Comparison of ENCODE assay signal across 1 mouse cellular context in the genomic region with DNA sequence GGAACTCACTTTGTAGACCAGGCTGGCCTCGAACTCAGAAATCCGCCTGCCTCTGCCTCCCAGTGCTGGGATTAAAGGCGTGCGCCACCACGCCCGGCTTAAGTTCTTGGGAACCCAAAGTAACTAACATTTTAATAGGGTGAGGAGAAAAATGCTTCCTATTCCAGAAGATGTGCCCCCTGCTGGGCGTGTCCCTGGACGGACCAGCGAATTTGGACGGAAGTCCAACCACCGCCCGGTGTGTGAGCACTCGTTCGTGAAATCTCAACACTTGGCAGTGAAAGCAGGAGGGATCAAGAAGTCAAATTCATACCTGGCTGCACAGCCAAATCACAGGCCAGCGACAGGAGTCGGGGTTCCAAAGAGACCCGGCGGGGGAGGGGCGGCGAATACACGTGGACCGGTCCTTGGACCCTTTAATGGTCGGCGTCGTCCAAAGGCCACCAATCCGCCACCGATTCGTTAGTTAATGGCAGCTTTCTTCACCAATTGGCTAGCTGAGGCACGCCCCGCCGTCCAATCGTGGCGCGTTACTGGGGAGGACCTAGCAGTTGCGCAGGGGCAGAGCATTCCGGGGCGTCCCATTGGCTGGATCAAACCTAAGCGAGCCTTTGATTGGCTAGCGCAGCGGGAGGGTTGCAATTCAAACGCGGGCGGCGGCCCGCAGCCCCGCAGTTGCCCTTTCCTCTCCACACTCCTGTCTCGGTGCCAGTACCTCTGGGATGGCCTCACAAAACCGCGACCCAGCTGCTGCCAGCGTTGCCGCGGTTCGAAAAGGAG.
A peak's percentile ranks its signal among the peaks of the same experiment; 100 is the strongest.
TF ChIP-seq lines count a peak whose summit lies in the region.

A gene (plus strand): TSS at position 641 of the 780 bp plus-strand sequence.

TF ChIP-seq in MEL, 35 proteins besides CTCF, POLR2A, EP300 and RAD21 (continued from another document):
- TF ChIP-seq USF1 (IDR thresholded peaks at IDR 0.05; ENCODE audit: low read depth, low read length) (peak; percentile 66), MAFK (IDR thresholded peaks at IDR 0.05; ENCODE audit: borderline replicate concordance, low read depth, low read length) (no peak), ELF1 (IDR thresholded peaks at IDR 0.05; ENCODE audit: low read depth, low read length) (0 out of 2 replicates have a peak, but pooled peaks have one; percentile 12), ZNF384 (IDR thresholded peaks at IDR 0.05; ENCODE audit: low read depth, low read length) (no peak), UBTF (IDR thresholded peaks at IDR 0.05; ENCODE audit: borderline replicate concordance, insufficient read depth, low read depth, low read length) (no peak), ETS1 (IDR thresholded peaks at IDR 0.05; ENCODE audit: low read depth, low read length) (peak; percentile 12; the same call in 1 of the 2 replicates), E2F4 (IDR thresholded peaks at IDR 0.05; ENCODE audit: borderline replicate concordance, low read depth, low read length) (peak; percentile 70; the same call in 1 of the 2 replicates), SMC3 (IDR thresholded peaks at IDR 0.05; ENCODE audit: low read depth, low read length) (0 out of 2 replicates have a peak, but pooled peaks have one; percentile 0), TAL1 (IDR thresholded peaks at IDR 0.05; ENCODE audit: low read length) (no peak), NRF1 (IDR thresholded peaks at IDR 0.05; ENCODE audit: insufficient read depth, low read depth, low read length, poor library complexity, severe bottlenecking) (peak; percentile 82), MYC (IDR thresholded peaks at IDR 0.05; ENCODE audit: low read depth, low read length) (peak; percentile 98), ZMIZ1 (IDR thresholded peaks at IDR 0.05; ENCODE audit: low read depth, low read length) (peak; percentile 77)
